Mouse (Mus musculus) heart, postnatal 10 days (tissue): ENCODE measurements around the gene Dnm3. TPM values are rescaled to one million over a fixed set of nuclear protein-coding genes. Genes with fewer than 3 reads are reported as not detected.

Source experiments
- DNase-seq, 2 experiments: peaks; one replicate each; pipeline ENCODE4 v3.0.0; 2021
- intact Hi-C: fragments of 180-260 bp; cut with DNase I; formaldehyde crosslinking; loops from one replicate; pipeline ENCODE4 v1.15.1; 2025
- total RNA-seq, 2 experiments: library from RNA; stranded (reverse); gene quantifications; 2 replicates each; pipeline ENCODE4 v1.2.3; 2021

The Dnm3 gene
- total RNA-seq, 2 experiments from 2014 or later, result 6.4 to 8.4 TPM

- no peak for DNase-seq
- intact Hi-C loops, result no loop called here
These were observed 220.8 kb downstream of the Dnm3 start for GRCm38 (mm10) chr1:162256912-162257607.

GRCm38 (mm10) chr1:162254944-162255343 is 222.9 kb downstream of the Dnm3 start:
- DNase-seq, result no peak

DNA sequence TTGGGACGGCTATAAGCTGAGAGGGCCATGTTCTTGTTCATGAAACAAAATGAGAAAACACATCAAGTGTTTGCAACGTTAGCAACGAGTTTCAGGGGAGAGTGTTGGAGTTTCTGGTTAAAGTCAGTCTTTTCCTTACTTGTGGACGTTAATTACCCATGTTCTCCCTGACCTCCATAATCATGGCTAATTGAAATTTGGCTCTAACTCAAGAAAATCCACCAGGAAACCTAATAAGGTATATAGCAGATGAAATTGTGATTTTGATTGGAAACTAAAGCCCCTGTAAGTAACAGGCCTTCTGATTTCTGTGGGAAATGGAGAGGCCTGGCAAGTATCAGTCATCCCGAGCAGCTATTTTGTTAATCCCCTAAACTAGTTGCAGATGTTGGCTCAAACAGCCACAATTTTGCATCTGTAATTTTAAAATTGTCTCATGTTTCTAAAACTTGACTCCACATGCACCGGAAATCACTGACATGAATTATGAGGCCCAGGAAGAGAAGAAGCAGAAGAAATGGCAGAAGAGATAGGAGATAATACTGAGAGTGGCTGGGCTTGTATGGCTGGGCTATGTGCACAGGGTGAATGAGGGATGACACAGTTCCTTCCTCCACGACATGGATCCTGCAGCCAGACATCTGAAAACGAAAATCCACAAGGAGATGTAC is 223.7 kb downstream of the Dnm3 start:
- intact Hi-C loops, result no loop called here
- peak in 1 of 2 experiments; percentile 5 for DNase-seq

More at GRCm38 (mm10) chr1:162254944-162255343, 222.9 kb downstream of the Dnm3 start:
- intact Hi-C loops, result no loop called here

- DNase-seq, result no peak
- intact Hi-C loops, result no loop called here
These were observed 225.0 kb downstream of the Dnm3 start for GRCm38 (mm10) chr1:162252869-162253268.

GRCm38 (mm10) chr1:162247216-162247615 is 230.6 kb downstream of the Dnm3 start:
- intact Hi-C loops, result no loop called here
- DNase-seq, result no peak

DNA sequence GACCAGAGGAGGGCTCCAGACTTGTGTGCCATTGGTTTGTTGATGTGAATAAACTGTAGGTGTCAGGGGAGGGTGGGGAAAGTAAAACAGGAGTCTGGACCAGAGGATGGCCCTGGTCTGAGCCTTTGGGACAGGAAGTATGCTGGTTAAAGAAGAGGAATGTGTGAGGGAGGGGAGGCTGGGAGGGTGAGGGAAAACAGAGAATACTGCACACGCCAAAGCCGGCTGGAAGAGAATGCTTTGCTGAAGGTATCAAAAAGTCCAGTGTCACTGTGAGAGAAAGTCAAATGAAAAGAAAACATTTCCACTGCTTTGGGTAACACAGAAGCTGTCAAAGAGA is 234.2 kb downstream of the Dnm3 start:
- intact Hi-C loops, result no loop called here
- DNase-seq, result no peak

- DNase-seq, result no peak
- intact Hi-C loops, result no loop called here
These were observed 234.7 kb downstream of the Dnm3 start for GRCm38 (mm10) chr1:162242980-162243650.

- DNase-seq, result peak in 1 of 2 experiments; percentile 20
- intact Hi-C loops, result no loop called here
These were observed 237.1 kb downstream of the Dnm3 start for GRCm38 (mm10) chr1:162240720-162241119.

DNA sequence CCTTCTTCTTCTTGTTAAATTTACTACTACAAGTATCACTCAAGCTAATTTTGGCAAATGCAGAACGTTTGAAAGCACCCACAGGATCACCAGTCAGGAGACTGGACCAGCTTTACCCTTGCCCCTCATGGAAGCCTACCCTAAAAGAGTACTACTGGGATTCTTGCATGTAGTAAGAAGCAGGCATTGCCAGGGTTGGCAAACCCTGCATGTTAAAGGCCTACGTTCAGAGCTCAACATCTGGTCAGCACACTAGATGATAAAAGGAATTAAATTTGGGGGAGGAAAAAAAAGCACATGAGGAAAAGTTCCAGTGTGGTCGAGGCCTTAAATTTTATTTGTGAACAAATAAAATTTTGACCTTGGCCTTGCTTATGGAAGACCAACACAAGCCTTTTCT is 239.2 kb downstream of the Dnm3 start:
- no peak for DNase-seq
- intact Hi-C loops, result no loop called here

- no peak for DNase-seq
- intact Hi-C loops, result no loop called here
These were observed 241.1 kb downstream of the Dnm3 start for GRCm38 (mm10) chr1:162236624-162237159.

GRCm38 (mm10) chr1:162225621-162226147 is 252.2 kb downstream of the Dnm3 start:
- DNase-seq, result no peak
- intact Hi-C loops, result no loop called here

GRCm38 (mm10) chr1:162224817-162225605 is 252.8 kb downstream of the Dnm3 start:
- intact Hi-C loops, result loop anchor here (5.0 kb wide), 1 partner anchor 87 kb away; no protein-coding TSS in a partner anchor
- no peak for DNase-seq

- intact Hi-C loops, result loop anchor here (5.0 kb wide), 1 partner anchor 88 kb away; no protein-coding TSS in a partner anchor
- DNase-seq, result no peak
These were observed 253.8 kb downstream of the Dnm3 start for GRCm38 (mm10) chr1:162224061-162224460.

GRCm38 (mm10) chr1:162223258-162223940 is 254.4 kb downstream of the Dnm3 start:
- intact Hi-C loops, result loop anchor here (5.0 kb wide), 1 partner anchor 89 kb away; no protein-coding TSS in a partner anchor
- DNase-seq, result no peak

DNA sequence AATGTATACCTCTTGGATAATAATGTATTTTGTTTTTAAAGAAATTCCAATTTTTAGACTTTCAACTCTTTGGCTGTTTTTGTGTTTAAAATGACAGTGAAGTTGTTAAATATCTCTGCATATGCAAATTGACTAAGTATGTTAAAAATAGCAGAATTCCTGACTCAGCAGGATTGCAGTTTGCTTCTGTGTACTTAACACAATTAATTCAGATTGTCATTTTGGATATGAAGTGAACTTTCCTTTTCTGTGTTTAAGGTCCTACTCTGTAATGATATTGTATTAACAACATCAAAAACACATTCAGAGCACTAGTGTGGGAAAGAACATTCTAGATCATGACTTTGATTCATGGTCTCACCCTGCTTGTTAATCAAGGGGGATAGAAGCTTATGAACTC is 255.5 kb downstream of the Dnm3 start:
- DNase-seq, result no peak
- intact Hi-C loops, result loop anchor here (5.0 kb wide), 1 partner anchor 90 kb away; no protein-coding TSS in a partner anchor

DNA sequence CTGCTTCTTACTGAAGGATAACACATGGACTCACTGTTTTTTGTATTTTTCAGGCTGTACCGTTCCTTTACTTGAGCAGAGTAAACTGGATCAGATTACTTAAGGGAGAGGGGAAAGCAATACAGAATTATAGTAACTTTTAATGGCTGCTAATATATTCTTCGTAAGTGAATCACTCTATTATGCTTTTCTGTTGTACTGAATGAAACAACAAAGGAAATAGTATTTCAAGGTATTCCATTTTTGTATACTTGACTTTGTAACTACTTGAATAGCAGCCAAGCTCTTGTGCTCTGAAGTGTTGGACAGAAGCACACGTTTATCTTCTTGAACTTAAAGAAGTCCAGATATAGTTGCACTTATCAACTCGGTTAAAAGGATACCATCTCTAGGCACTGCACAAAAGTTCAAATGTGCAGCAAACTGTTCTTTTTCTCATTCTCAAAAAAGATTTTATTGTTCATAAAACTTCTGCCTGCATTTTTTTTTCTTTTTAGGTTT is 256.0 kb downstream of the Dnm3 start:
- intact Hi-C loops, result loop anchor here (5.0 kb wide), 1 partner anchor 90 kb away; no protein-coding TSS in a partner anchor
- no peak for DNase-seq

DNA sequence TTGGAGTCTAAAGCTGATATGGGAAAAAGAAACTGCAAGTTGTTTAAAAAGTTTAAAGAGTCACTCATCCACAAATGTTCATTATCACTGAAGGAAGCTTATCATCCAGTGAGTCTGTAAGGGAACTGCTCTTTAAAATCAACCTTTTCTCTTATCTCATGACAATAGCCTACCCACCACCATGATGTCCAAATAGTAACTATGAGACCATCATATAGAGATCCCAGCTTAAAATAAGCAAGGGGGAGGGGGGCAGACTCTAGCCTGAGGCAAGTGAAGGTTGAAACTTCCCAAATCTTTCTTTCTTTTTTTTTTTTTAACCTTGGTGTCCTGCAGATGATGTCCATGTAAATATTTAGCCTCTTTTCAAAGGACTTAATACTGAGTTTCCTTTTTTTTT is 256.9 kb downstream of the Dnm3 start:
- intact Hi-C loops, result loop anchor here (5.0 kb wide), 1 partner anchor 91 kb away; no protein-coding TSS in a partner anchor
- no peak for DNase-seq

DNA sequence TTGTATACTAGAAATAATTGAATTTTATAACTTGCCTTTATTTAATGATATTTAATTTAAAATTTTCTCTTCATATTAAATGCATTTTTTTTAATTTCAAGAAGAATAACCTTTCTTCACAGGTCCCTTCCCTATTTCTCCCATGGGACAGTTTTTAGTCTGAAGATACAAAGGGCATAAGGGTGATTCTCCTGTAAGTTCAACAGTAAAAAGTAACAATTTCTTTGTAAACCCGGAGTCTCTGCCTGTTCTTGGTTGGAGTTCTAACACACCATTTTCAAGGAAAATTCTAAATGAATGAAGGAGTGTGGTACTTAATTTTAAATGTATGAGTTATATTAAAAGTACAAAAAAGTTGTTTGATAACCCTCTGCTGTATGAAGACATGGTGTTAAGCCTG is 258.1 kb downstream of the Dnm3 start:
- intact Hi-C loops, result loop anchor here (1.0 to 5.0 kb wide), 3 partner anchors 93 to 212 kb away; no protein-coding TSS in a partner anchor
- DNase-seq, result no peak

- intact Hi-C loops, result loop anchor here (1.0 to 5.0 kb wide), 2 partner anchors 180 to 211 kb away; no protein-coding TSS in a partner anchor
These were observed 259.2 kb downstream of the Dnm3 start for GRCm38 (mm10) chr1:162218530-162219180.

More at GRCm38 (mm10) chr1:162218530-162219180, 259.2 kb downstream of the Dnm3 start:
- DNase-seq, result peak; percentile 31 to 37
